ENCODE assay signal across 21 mouse cellular contexts in the genomic region with DNA sequence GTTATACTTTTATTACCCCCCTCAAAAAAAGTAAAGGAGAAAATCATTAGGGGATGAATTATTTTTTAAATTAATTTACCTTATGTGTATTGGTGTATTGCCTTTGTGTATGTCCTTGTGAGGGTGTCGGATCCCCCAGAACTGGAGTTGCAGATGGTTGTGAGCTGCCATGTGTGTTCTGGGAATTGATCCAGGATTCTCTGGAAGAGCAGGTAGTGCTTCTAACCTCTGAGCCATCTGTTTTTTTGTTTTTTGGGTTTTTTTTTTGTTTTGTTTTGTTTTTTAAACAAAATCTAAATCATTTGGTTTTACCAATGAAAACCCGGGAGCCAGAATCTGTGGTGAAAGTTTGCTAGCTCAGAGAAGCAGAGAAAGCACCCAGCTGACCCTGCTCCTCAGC. TPM values are rescaled to one million over a fixed set of nuclear protein-coding genes. Genes with fewer than 3 reads are reported as not detected.
DNase-seq lines count a peak whose midpoint lies in the region; ATAC-seq and TF ChIP-seq lines count a peak whose summit lies in the region.
"Had no signal": no experiment of that assay in that cellular context is flagged by ENCODE, and none has a peak within 500 bp of the region (broad histone marks: within the 10 kb centered on the region; RNA-seq: fewer than 3 reads in every experiment).

No protein-coding gene starts in this region.

- H3K9ac ChIP-seq in forebrain, embryonic 14.5 days (ENCODE audit: low read length) = no peak overlapping the region
- H3K9ac ChIP-seq in forebrain, embryonic 15.5 days (replicated peaks) = no peak overlapping the region
- H3K9ac ChIP-seq in lung, embryonic 14.5 days = no peak overlapping the region
- H3K9ac ChIP-seq in liver, postnatal 0 days (replicated peaks) = no peak overlapping the region
- H3K9ac ChIP-seq: liver, embryonic 12.5 days had no signal

- DNase-seq in forebrain, embryonic 14.5 days (ENCODE audit: low spot score) = peak; percentile 72
- peak; percentile 11 for DNase-seq in lung, embryonic 14.5 days
- no peak for DNase-seq in lung, postnatal 4 days
- peak; percentile 81 for DNase-seq in cerebellum, adult 9-10 months
- peak; percentile 5 for DNase-seq in induced T-regulatory cell, adult 2 months (ENCODE audit: low read depth)
- DNase-seq in liver, postnatal 0 days = no peak
- DNase-seq in lung, postnatal 10 days = no peak
- DNase-seq: adrenal gland, postnatal 25 days; gastrocnemius, adult 2 months; kidney, adult 2 months; kidney, postnatal 10 days; lung, adult 2 months; lung, postnatal 36 days; right cerebral cortex, adult 18-20 months; right cerebral cortex, postnatal 4 days had no signal

- WGBS in forebrain, embryonic 14.5 days = 57% methylated on average over 2 of the region's 2 CpGs
- WGBS in forebrain, embryonic 15.5 days = 49% methylated on average over 2 of the region's 2 CpGs
- WGBS in lung, embryonic 14.5 days = 72% methylated on average over 2 of the region's 2 CpGs
- 67% methylated on average over 2 of the region's 2 CpGs for WGBS in liver, postnatal 0 days (ENCODE audit: insufficient replicate concordance)

- TF ChIP-seq EP300 in liver, postnatal 0 days (IDR thresholded peaks at IDR 0.05; ENCODE audit: low read depth) = no peak

- no peak for TF ChIP-seq CTCF in lung, embryonic 14.5 days (IDR thresholded peaks at IDR 0.05; ENCODE audit: low read depth)
- no peak for TF ChIP-seq CTCF in liver, postnatal 0 days (IDR thresholded peaks at IDR 0.05; ENCODE audit: low read depth)

- no peaks in the 10 kb centered on the region for H3K9me3 ChIP-seq in forebrain, embryonic 14.5 days (replicated peaks; ENCODE audit: control insufficient read depth, low read length)
- H3K9me3 ChIP-seq in forebrain, embryonic 15.5 days = no peaks in the 10 kb centered on the region
- no peaks in the 10 kb centered on the region for H3K9me3 ChIP-seq in lung, embryonic 14.5 days (ENCODE audit: low read depth, low read length)
- no peaks in the 10 kb centered on the region for H3K9me3 ChIP-seq in liver, postnatal 0 days (ENCODE audit: low read length)
- H3K9me3 ChIP-seq: embryonic facial prominence, embryonic 10.5 days; liver, embryonic 12.5 days had no signal

- no peak for ATAC-seq in forebrain, embryonic 14.5 days
- no peak for ATAC-seq in forebrain, embryonic 15.5 days (replicated peaks)
- ATAC-seq in lung, embryonic 14.5 days (ENCODE audit: insufficient read depth) = no peak
- no peak for ATAC-seq in liver, postnatal 0 days
- ATAC-seq: CD4-positive, CD25-positive, alpha-beta regulatory T cell, adult 4 months; inflammation-experienced regulatory T-cells, adult 6 months; liver, embryonic 12.5 days; midbrain, embryonic 16.5 days had no signal

- H3K27me3 ChIP-seq in forebrain, embryonic 14.5 days (replicated peaks; ENCODE audit: control insufficient read depth, insufficient read depth, low read length) = no peaks in the 10 kb centered on the region
- H3K27me3 ChIP-seq in forebrain, embryonic 15.5 days = no peaks in the 10 kb centered on the region
- no peaks in the 10 kb centered on the region for H3K27me3 ChIP-seq in lung, embryonic 14.5 days (ENCODE audit: insufficient read depth, low read length)
- no peaks in the 10 kb centered on the region for H3K27me3 ChIP-seq in liver, postnatal 0 days (ENCODE audit: insufficient read depth, low read length)
- H3K27me3 ChIP-seq: liver, embryonic 12.5 days had no signal

- H3K27ac ChIP-seq in forebrain, embryonic 14.5 days (ENCODE audit: low read depth, low read length) = no peak overlapping the region
- H3K27ac ChIP-seq in forebrain, embryonic 15.5 days (replicated peaks) = no peak overlapping the region
- H3K27ac ChIP-seq in lung, embryonic 14.5 days (ENCODE audit: low read depth) = no peak overlapping the region
- no peak overlapping the region for H3K27ac ChIP-seq in liver, postnatal 0 days (ENCODE audit: low read depth)
- H3K27ac ChIP-seq: embryonic facial prominence, embryonic 10.5 days had no signal

- no peak overlapping the region for H3K4me2 ChIP-seq in forebrain, embryonic 14.5 days (ENCODE audit: low read length)
- H3K4me2 ChIP-seq in forebrain, embryonic 15.5 days (replicated peaks) = no peak overlapping the region
- no peak overlapping the region for H3K4me2 ChIP-seq in lung, embryonic 14.5 days
- no peak overlapping the region for H3K4me2 ChIP-seq in liver, postnatal 0 days (ENCODE audit: low read depth, low read length)

- H3K4me1 ChIP-seq in forebrain, embryonic 14.5 days (ENCODE audit: control insufficient read depth, insufficient read depth, low read length) = no peaks in the 10 kb centered on the region
- 0 out of 2 replicates have a peak, but pooled peaks cover 3% of the 10 kb centered on the region for H3K4me1 ChIP-seq in forebrain, embryonic 15.5 days
- no peaks in the 10 kb centered on the region for H3K4me1 ChIP-seq in lung, embryonic 14.5 days (ENCODE audit: insufficient read depth)
- peaks cover under 1% of the 10 kb centered on the region; the same call in 1 of the 2 replicates for H3K4me1 ChIP-seq in liver, postnatal 0 days (ENCODE audit: insufficient read depth)
- H3K4me1 ChIP-seq: embryonic facial prominence, embryonic 10.5 days had no signal

- no peaks in the 10 kb centered on the region for H3K36me3 ChIP-seq in forebrain, embryonic 14.5 days (ENCODE audit: control insufficient read depth, insufficient read depth, low read length)
- no peaks in the 10 kb centered on the region for H3K36me3 ChIP-seq in forebrain, embryonic 15.5 days
- no peaks in the 10 kb centered on the region for H3K36me3 ChIP-seq in lung, embryonic 14.5 days (ENCODE audit: insufficient read depth)
- H3K36me3 ChIP-seq in liver, postnatal 0 days (replicated peaks; ENCODE audit: insufficient read depth, low read length) = no peaks in the 10 kb centered on the region
- H3K36me3 ChIP-seq: embryonic facial prominence, embryonic 10.5 days; liver, embryonic 12.5 days had no signal

- no peak overlapping the region for H3K4me3 ChIP-seq in forebrain, embryonic 14.5 days (ENCODE audit: low read depth, low read length)
- no peak overlapping the region for H3K4me3 ChIP-seq in forebrain, embryonic 15.5 days
- no peak overlapping the region for H3K4me3 ChIP-seq in lung, embryonic 14.5 days (ENCODE audit: low read depth, low read length)
- H3K4me3 ChIP-seq in liver, postnatal 0 days (ENCODE audit: low read depth, low read length) = no peak overlapping the region
- H3K4me3 ChIP-seq: embryonic facial prominence, embryonic 10.5 days had no signal

RNA-seq across cellular contexts. Expression of a gene that starts 1.8 kb away (rescaled TPM):
- 5.9 and 7.6 TPM in 2 replicates for polyA plus RNA-seq in forebrain, embryonic 14.5 days (2014; fragmentation: Nextera tagmentation; extraction: Ambion mirVana)
- polyA plus RNA-seq in forebrain, embryonic 15.5 days (2015; fragmentation: Nextera tagmentation; extraction: Ambion mirVana) = 6.6 and 8.2 TPM in 2 replicates
- 3.3 and 6.2 TPM in 2 replicates for polyA plus RNA-seq in lung, embryonic 14.5 days (2014; fragmentation: Nextera tagmentation; extraction: Ambion mirVana)
- 2.0 and 2.3 TPM in 2 replicates for polyA plus RNA-seq in liver, postnatal 0 days (2015; fragmentation: Nextera tagmentation; extraction: Ambion mirVana)

Comparison
In these comparisons a context has a peak if more than half of its experiments do, and no peak if none do; other contexts are left out.
1. DNase-seq: peak in forebrain, embryonic 14.5 days (single experiment), lung, embryonic 14.5 days (single experiment), cerebellum, adult 9-10 months (single experiment) and induced T-regulatory cell, adult 2 months (single experiment); none in lung, postnatal 4 days (0 of 2), liver, postnatal 0 days (single experiment) and lung, postnatal 10 days (single experiment).